Mouse (Mus musculus) liver, embryonic 12.5 days (tissue): Measurements from ENCODE around the gene Cdk7. TPM values are rescaled to one million over a fixed set of nuclear protein-coding genes. Genes with fewer than 3 reads are reported as not detected.

Experiments
- ATAC-seq: fragments of 200-750 bp; cut with Nextera tagmentation; 2 replicates; pipeline ENCODE4 v1.8.0; 2017; ENCODE audit warnings: moderate number of reproducible peaks, mild to moderate bottlenecking, moderate library complexity
- H3K27ac ChIP-seq: fragments of 300-500 bp; sonication (generic); 2 replicates; pipeline ENCODE4 v1.5.1; 2016; ENCODE audit warnings: mild to moderate bottlenecking
- H3K27me3 ChIP-seq: fragments of 300-500 bp; sonication (generic); replicated peaks from 2 replicates; pipeline ENCODE4 v1.6.1; 2016; ENCODE audit warnings: mild to moderate bottlenecking, moderate library complexity
- H3K36me3 ChIP-seq: fragments of 300-500 bp; sonication (generic); 2 replicates; pipeline ENCODE4 v1.6.1; 2016; ENCODE audit warnings: mild to moderate bottlenecking, moderate library complexity
- H3K4me1 ChIP-seq: fragments of 300-500 bp; sonication (generic); 2 replicates; pipeline ENCODE4 v1.6.1; 2016
- H3K4me2 ChIP-seq: fragments of 300-500 bp; sonication (generic); 2 replicates; pipeline ENCODE4 v1.6.1; 2016; ENCODE audit warnings: mild to moderate bottlenecking, moderate library complexity
- H3K4me3 ChIP-seq: fragments of 300-500 bp; sonication (generic); 2 replicates; pipeline ENCODE4 v1.5.1; 2016; ENCODE audit warnings: mild to moderate bottlenecking, moderate library complexity
- H3K9ac ChIP-seq: fragments of 300-500 bp; sonication (generic); 2 replicates; pipeline ENCODE4 v1.6.1; 2016; ENCODE audit warnings: mild to moderate bottlenecking, moderate library complexity
- H3K9me3 ChIP-seq: fragments of 300-500 bp; sonication (generic); replicated peaks from 2 replicates; pipeline ENCODE4 v1.6.1; 2016; ENCODE audit warnings: mild to moderate bottlenecking, moderate library complexity
- WGBS: fragments of 180-500 bp; shearing (Covaris S2); methylation state at CpG from one replicate; pipeline ENCODE4 v1.1.7; 2016; ENCODE audit not compliant: insufficient replicate concordance; 5-methylcytosine and 5-hydroxymethylcytosine counted together
- polyA plus RNA-seq: library from polyadenylated mRNA; unstranded; fragments of >200 nt; fragmentation: Nextera tagmentation; extraction: Ambion mirVana; gene quantifications from 2 replicates; pipeline ENCODE4 v1.2.1, GENCODE M21; 2016

The Cdk7 gene
- polyA plus RNA-seq, 1 experiment from 2014 or later, result 60.1 TPM

GRCm38 (mm10) chr13:100670181-100670741, 60.5 kb downstream of the Cdk7 start:
- no peaks in the 10 kb centered on the region; the same call in 1 of the 2 replicates for H3K9me3 ChIP-seq
- WGBS, result 16% methylated on average over 9 of the region's 9 CpGs
- H3K9ac ChIP-seq, result peak overlapping the region; percentile 73
- H3K4me1 ChIP-seq, result peaks cover 16% of the 10 kb centered on the region; the same call in 1 of the 2 replicates
- peak overlapping the region; percentile 68 for H3K4me3 ChIP-seq
- no peak for ATAC-seq
- H3K36me3 ChIP-seq, result peaks cover 16% of the 10 kb centered on the region
- peak overlapping the region; percentile 87 for H3K4me2 ChIP-seq
- peaks cover 16% of the 10 kb centered on the region for H3K27me3 ChIP-seq
- H3K27ac ChIP-seq, result peak overlapping the region; percentile 72

DNA sequence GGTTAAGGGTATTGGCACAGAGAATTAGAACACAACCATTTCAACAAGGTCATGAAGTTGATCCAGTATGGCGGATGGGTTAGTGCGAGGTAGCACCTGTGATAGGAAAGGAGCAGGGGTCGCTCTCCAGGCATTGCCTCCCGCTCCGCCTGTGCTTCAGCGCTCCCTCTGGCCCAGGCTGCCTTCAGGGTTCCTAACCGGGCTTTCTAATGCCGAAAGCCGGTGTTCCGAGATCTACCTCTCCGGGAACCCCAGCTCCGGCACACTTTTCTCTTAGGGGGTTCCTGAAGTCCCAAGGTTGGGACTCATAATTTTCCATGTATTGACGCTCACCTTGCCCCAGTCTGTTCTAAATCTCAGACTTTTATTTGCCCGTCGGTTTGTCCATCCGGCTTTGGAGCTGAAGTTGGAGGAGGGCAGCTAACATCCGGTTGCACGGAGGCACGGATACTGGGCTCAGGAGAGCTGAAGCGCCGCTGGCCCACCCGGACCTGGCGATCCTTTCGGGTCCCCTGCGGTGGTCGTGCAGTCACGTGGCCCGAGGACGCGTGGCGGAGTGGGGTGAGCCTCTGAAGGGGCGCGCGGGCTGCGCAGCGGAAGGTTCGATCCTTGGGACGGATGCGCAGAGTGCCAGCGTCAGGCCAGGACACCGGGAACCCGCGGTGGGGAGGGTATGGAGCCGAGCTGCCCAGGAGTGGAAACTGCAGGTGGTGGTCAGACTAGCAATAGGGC, 61.3 kb downstream of the Cdk7 start, which contains the start of gene Ccdc125:
Gene Ccdc125 (plus strand): TSS at position 427 of the 732 bp plus-strand sequence.
- Histone ChIP-seq H3K27me3 (peaks cover 16% of the 10 kb centered on the region), H3K27ac (peak within 1 kb of the TSS; percentile 72), H3K4me3 (peak within 1 kb of the TSS; percentile 68), H3K9me3 (no peaks in the 10 kb centered on the region; the same call in 1 of the 2 replicates), H3K4me1 (peaks cover 16% of the 10 kb centered on the region; the same call in 1 of the 2 replicates), H3K36me3 (peaks cover 19% of the 10 kb centered on the region), H3K4me2 (peak within 1 kb of the TSS; percentile 87), H3K9ac (peak within 1 kb of the TSS; percentile 73)
- ATAC-seq, result peak; percentile 58
- 2% methylated on average over 44 of the region's 44 CpGs for WGBS

DNA sequence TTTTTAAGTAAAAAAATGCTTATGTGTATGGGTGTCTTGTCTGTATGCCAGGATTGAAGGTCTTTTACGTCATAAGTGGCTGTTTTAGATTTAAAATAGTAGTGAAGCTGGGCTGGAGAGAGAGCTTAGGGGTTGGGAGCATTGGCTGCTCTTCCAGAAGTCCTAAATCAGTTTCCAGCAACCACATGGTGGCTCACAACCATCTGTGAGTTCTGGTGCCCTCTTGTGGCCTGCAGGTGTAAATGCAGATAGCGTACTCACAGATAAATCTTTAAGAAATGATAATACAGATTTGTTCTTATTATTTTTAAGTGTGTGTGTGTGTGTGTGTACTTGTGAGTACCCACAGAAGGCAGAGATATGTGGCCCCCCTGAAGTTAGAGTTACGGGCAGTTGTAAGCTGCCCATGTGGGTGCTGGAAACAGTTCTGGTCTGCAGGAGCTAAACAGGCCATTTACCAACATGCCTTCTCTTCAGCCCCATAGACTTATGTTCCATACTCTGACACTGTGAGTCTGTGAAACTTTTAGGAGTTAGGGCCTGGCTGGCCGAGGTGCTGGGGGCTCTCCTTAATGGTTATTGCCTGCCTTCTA, 70.8 kb downstream of the Cdk7 start:
- H3K4me3 ChIP-seq, result no peak overlapping the region
- H3K27me3 ChIP-seq, result no peaks in the 10 kb centered on the region
- no peak overlapping the region for H3K9ac ChIP-seq
- H3K4me1 ChIP-seq, result no peaks in the 10 kb centered on the region
- peaks cover 48% of the 10 kb centered on the region for H3K36me3 ChIP-seq
- 35% methylated on average over 4 of the region's 4 CpGs for WGBS
- no peak overlapping the region for H3K4me2 ChIP-seq
- no peaks in the 10 kb centered on the region for H3K9me3 ChIP-seq
- no peak overlapping the region for H3K27ac ChIP-seq
- ATAC-seq, result peak; percentile 18; the same call in 1 of the 2 replicates

GRCm38 (mm10) chr13:100658091-100658490, 72.6 kb downstream of the Cdk7 start:
- peaks cover 45% of the 10 kb centered on the region for H3K36me3 ChIP-seq
- ATAC-seq, result no peak
- no peak overlapping the region for H3K9ac ChIP-seq
- H3K9me3 ChIP-seq, result no peaks in the 10 kb centered on the region
- H3K27ac ChIP-seq, result 0 out of 2 replicates have a peak overlapping the region, but pooled peaks have one; percentile 6
- 90% methylated on average over 5 of the region's 5 CpGs for WGBS
- H3K27me3 ChIP-seq, result no peaks in the 10 kb centered on the region
- no peak overlapping the region for H3K4me3 ChIP-seq
- no peak overlapping the region for H3K4me2 ChIP-seq
- H3K4me1 ChIP-seq, result peaks cover 11% of the 10 kb centered on the region; the same call in 1 of the 2 replicates

Other genes starting within 250 kb of the Cdk7 start
- 46.6 and 52.2 TPM in 2 replicates for gene Gtf2h2, start 238.4 kb downstream of the Cdk7 start, polyA plus RNA-seq
- gene Ocln, start 178.2 kb downstream of the Cdk7 start, polyA plus RNA-seq, result 6.7 and 6.9 TPM in 2 replicates
- gene Marveld2, start 114.0 kb downstream of the Cdk7 start, polyA plus RNA-seq, result 6.2 and 7.1 TPM in 2 replicates
- 216 and 222 TPM in 2 replicates for gene Ak6, start 80.0 kb downstream of the Cdk7 start, polyA plus RNA-seq
- gene Rad17, start 79.9 kb downstream of the Cdk7 start, polyA plus RNA-seq, result 20.0 and 20.3 TPM in 2 replicates
- gene Taf9, start 79.4 kb downstream of the Cdk7 start, polyA plus RNA-seq, result 17.8 and 17.9 TPM in 2 replicates
- 6.4 and 6.8 TPM in 2 replicates for gene Ccdc125, start 61.2 kb downstream of the Cdk7 start, polyA plus RNA-seq
- gene Mrps36, start 13.7 kb upstream of the Cdk7 start, polyA plus RNA-seq, result 174 and 179 TPM in 2 replicates
- 45.3 and 47.4 TPM in 2 replicates for gene Cenph, start 45.0 kb upstream of the Cdk7 start, polyA plus RNA-seq
- gene Ccnb1, start 55.6 kb upstream of the Cdk7 start, polyA plus RNA-seq, result 284 and 289 TPM in 2 replicates
- 40.8 and 45.1 TPM in 2 replicates for gene Slc30a5, start 102.5 kb upstream of the Cdk7 start, polyA plus RNA-seq